Mouse (Mus musculus) thymus, adult 2 months (tissue): ENCODE data around the gene Rbm44.

Experiments used
- CTCF ChIP-seq: fragments of 200-500 bp; IDR thresholded peaks from 2 replicates; pipeline ENCODE4 v1.5.1; 2012; ENCODE audit warnings: mild to moderate bottlenecking, control low read depth, low read length, moderate library complexity, borderline replicate concordance; ENCODE audit not compliant: control insufficient read depth, poor library complexity, insufficient read depth; ENCODE audit errors: extremely low read depth
- POLR2A ChIP-seq: fragments of 200-500 bp; IDR thresholded peaks from 2 replicates; pipeline ENCODE4 v1.6.1; 2012; ENCODE audit warnings: mild to moderate bottlenecking, low read length, control low read depth, moderate library complexity; ENCODE audit not compliant: control insufficient read depth, poor library complexity, insufficient read depth; ENCODE audit errors: extremely low read depth

DNA sequence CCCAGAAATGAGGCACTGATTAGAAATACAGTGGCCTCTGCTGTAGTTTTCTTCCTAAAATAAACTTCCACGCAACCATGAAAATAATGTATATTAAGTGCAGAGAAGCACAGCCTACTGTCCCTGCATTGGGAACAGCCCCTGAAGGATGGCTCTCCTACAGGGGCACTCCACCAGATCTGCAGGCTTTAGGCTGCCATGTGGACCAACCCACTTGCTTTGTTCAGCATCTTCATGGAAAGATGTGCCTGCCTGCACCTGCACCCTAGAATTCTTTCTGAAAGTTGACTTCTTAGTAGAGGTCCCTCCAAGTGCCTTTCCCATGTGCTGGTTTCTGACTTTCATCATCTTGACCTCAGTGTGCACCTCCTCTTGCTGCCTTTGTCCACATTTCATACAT lies 70.4 kb downstream of the Rbm44 start:
- TF ChIP-seq CTCF (no peak), POLR2A (no peak)
